Comparison of ENCODE assay signal across 8 mouse cellular contexts in the genomic region with DNA sequence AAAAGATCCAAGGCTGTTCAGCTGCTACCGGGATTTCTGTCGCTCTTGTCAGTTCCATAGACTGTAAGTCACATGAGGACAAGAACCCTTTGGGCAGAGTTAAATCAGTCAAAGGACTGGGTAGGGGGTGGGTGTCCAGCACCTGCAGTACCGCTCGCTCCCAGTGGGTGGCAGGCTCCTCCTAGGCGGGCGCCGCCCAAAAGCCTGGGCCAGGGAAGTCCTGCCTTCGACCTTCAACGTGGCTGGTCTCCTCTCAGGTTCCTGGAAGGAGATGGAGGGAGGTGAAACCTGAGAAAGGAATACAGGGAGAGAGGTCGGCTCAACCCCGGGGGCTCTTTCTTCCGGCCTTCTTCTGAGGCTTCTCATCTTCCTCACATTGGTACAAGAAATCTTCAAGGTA. TPM values are rescaled to one million over a fixed set of nuclear protein-coding genes. Genes with fewer than 3 reads are reported as not detected.
DNase-seq lines count a peak whose midpoint lies in the region; ATAC-seq and TF ChIP-seq lines count a peak whose summit lies in the region.

No protein-coding gene starts in this region.

- H3K27me3 ChIP-seq in heart, embryonic 13.5 days (replicated peaks), result peaks cover 17% of the 10 kb centered on the region
- peaks cover 6% of the 10 kb centered on the region; the same call in 1 of the 2 replicates for H3K27me3 ChIP-seq in liver, embryonic 14.5 days (ENCODE audit: control insufficient read depth, insufficient read depth, low read length)

- WGBS in heart, embryonic 13.5 days, result 3% methylated on average over 12 of the region's 12 CpGs
- 4% methylated on average over 12 of the region's 12 CpGs for WGBS in liver, embryonic 14.5 days (ENCODE audit: insufficient replicate concordance)
- 8% methylated on average over 12 of the region's 12 CpGs for WGBS in olfactory bulb, adult 2 months

- no peak overlapping the region for H3K9ac ChIP-seq in heart, embryonic 13.5 days
- no peak overlapping the region for H3K9ac ChIP-seq in liver, embryonic 14.5 days (replicated peaks)

- no peak; the same call in 1 of the 2 replicates for ATAC-seq in heart, embryonic 13.5 days (ENCODE audit: extremely low read depth, insufficient number of reproducible peaks, low FRiP score, low TSS enrichment)
- no peak for ATAC-seq in liver, embryonic 14.5 days (ENCODE audit: insufficient read depth)

- H3K4me3 ChIP-seq in bone marrow macrophage, adult 2 months (ENCODE audit: insufficient read depth, low read length), result no peak overlapping the region
- no peak overlapping the region for H3K4me3 ChIP-seq in heart, embryonic 13.5 days
- H3K4me3 ChIP-seq in liver, embryonic 14.5 days (ENCODE audit: insufficient read depth in 1 of 2, low read depth in 2 of 2, low read length in 2 of 2), result no peak overlapping the region
- H3K4me3 ChIP-seq in olfactory bulb, adult 2 months (ENCODE audit: insufficient read depth, low read depth, low read length), result no peak overlapping the region

- peak; percentile 72 for TF ChIP-seq CTCF in bone marrow macrophage, adult 2 months (IDR thresholded peaks at IDR 0.05; ENCODE audit: low read depth, low read length)
- TF ChIP-seq CTCF in liver, embryonic 14.5 days (IDR thresholded peaks at IDR 0.05; ENCODE audit: low read depth), result peak; percentile 97
- peak; percentile 96 for TF ChIP-seq CTCF in olfactory bulb, adult 2 months (IDR thresholded peaks at IDR 0.05; ENCODE audit: insufficient read depth, low read depth, low read length)

- no peak for TF ChIP-seq EP300 in liver, embryonic 14.5 days (IDR thresholded peaks at IDR 0.05; ENCODE audit: low read depth)

- no peak for TF ChIP-seq POLR2A in bone marrow macrophage, adult 2 months (IDR thresholded peaks at IDR 0.05; ENCODE audit: borderline replicate concordance, low read depth, low read length)
- no peak for TF ChIP-seq POLR2A in olfactory bulb, adult 2 months (IDR thresholded peaks at IDR 0.05; ENCODE audit: insufficient read depth, low read depth, low read length)

- no peaks in the 10 kb centered on the region for H3K4me1 ChIP-seq in bone marrow macrophage, adult 2 months (ENCODE audit: control insufficient read depth, insufficient read depth, low read length)
- H3K4me1 ChIP-seq in heart, embryonic 13.5 days, result no peaks in the 10 kb centered on the region
- no peaks in the 10 kb centered on the region for H3K4me1 ChIP-seq in liver, embryonic 14.5 days (replicated peaks; ENCODE audit: control insufficient read depth in 2 of 2, insufficient read depth in 2 of 2, low read length in 1 of 2)
- peaks cover 13% of the 10 kb centered on the region for H3K4me1 ChIP-seq in olfactory bulb, adult 2 months (ENCODE audit: control insufficient read depth, insufficient read depth, low read length)

- DNase-seq in CD8-positive naive resting alpha-beta T cell, adult 2 months (ENCODE audit: low read depth in 2 of 2, low spot score in 2 of 2), result peak; percentile 67 to 75
- DNase-seq in fibroblast of lung, adult 2 months (ENCODE audit: low read depth), result peak; percentile 46
- DNase-seq in kidney, postnatal 14 days, result peak; percentile 88
- no peak for DNase-seq in liver, embryonic 14.5 days (ENCODE audit: low read depth in 3 of 3, low spot score in 3 of 3)
- DNase-seq in thymus, adult 18-20 months, result peak; percentile 40 to 46

- no peaks in the 10 kb centered on the region for H3K36me3 ChIP-seq in heart, embryonic 13.5 days
- no peaks in the 10 kb centered on the region for H3K36me3 ChIP-seq in liver, embryonic 14.5 days (replicated peaks; ENCODE audit: control insufficient read depth, insufficient read depth, low read depth)

- H3K9me3 ChIP-seq in heart, embryonic 13.5 days, result no peaks in the 10 kb centered on the region
- no peaks in the 10 kb centered on the region for H3K9me3 ChIP-seq in liver, embryonic 14.5 days (ENCODE audit: control insufficient read depth, low read length)

- no peak overlapping the region for H3K27ac ChIP-seq in bone marrow macrophage, adult 2 months (ENCODE audit: insufficient read depth, low read depth, low read length)
- H3K27ac ChIP-seq in heart, embryonic 13.5 days (replicated peaks), result no peak overlapping the region
- H3K27ac ChIP-seq in liver, embryonic 14.5 days, result no peak overlapping the region
- no peak overlapping the region for H3K27ac ChIP-seq in olfactory bulb, adult 2 months (ENCODE audit: insufficient read depth, low read depth, low read length)

- H3K4me2 ChIP-seq in heart, embryonic 13.5 days, result peak overlapping the region; percentile 35
- H3K4me2 ChIP-seq in liver, embryonic 14.5 days (ENCODE audit: low read depth), result no peak overlapping the region

RNA-seq across cellular contexts. Expression of a gene that starts 10.1 kb away (rescaled TPM):
- 445 and 473 TPM in 2 replicates for polyA plus RNA-seq in bone marrow macrophage, adult 2 months (2012; ENCODE audit: insufficient read depth, insufficient read length, missing spikeins)
- 1,395 and 1,520 TPM in 2 replicates for polyA plus RNA-seq in heart, embryonic 13.5 days (2015; fragmentation: Nextera tagmentation; extraction: Ambion mirVana)
- 747 and 780 TPM in 2 replicates for polyA plus RNA-seq in liver, embryonic 14.5 days (2012; rRNA removed)
- polyA plus RNA-seq in liver, embryonic 14.5 days (2014; fragmentation: Nextera tagmentation; extraction: Ambion mirVana), result 731 and 761 TPM in 2 replicates
- not detected in 2 replicates for polyA plus RNA-seq in olfactory bulb, adult 2 months (2012; ENCODE audit: insufficient read depth, insufficient read length, low replicate concordance, missing spikeins)

RNA-seq across cellular contexts. Expression of a gene that starts 17.8 kb away (rescaled TPM):
- polyA plus RNA-seq in bone marrow macrophage, adult 2 months (2012; ENCODE audit: insufficient read depth, insufficient read length, missing spikeins), result 60.2 and 68.9 TPM in 2 replicates
- 40.2 and 42.4 TPM in 2 replicates for polyA plus RNA-seq in heart, embryonic 13.5 days (2015; fragmentation: Nextera tagmentation; extraction: Ambion mirVana)
- 11.0 and 15.4 TPM in 2 replicates for polyA plus RNA-seq in liver, embryonic 14.5 days (2012; rRNA removed)
- polyA plus RNA-seq in liver, embryonic 14.5 days (2014; fragmentation: Nextera tagmentation; extraction: Ambion mirVana), result 28.9 and 30.8 TPM in 2 replicates
- not detected in 2 replicates for polyA plus RNA-seq in olfactory bulb, adult 2 months (2012; ENCODE audit: insufficient read depth, insufficient read length, low replicate concordance, missing spikeins)

RNA-seq across cellular contexts. Expression of a gene that starts 17.9 kb away (rescaled TPM):
- polyA plus RNA-seq in bone marrow macrophage, adult 2 months (2012; ENCODE audit: insufficient read depth, insufficient read length, missing spikeins), result 28.8 and 31.4 TPM in 2 replicates
- polyA plus RNA-seq in heart, embryonic 13.5 days (2015; fragmentation: Nextera tagmentation; extraction: Ambion mirVana), result 22.0 and 22.8 TPM in 2 replicates
- 11.6 and 12.5 TPM in 2 replicates for polyA plus RNA-seq in liver, embryonic 14.5 days (2012; rRNA removed)
- 13.6 and 15.4 TPM in 2 replicates for polyA plus RNA-seq in liver, embryonic 14.5 days (2014; fragmentation: Nextera tagmentation; extraction: Ambion mirVana)
- not detected in 2 replicates for polyA plus RNA-seq in olfactory bulb, adult 2 months (2012; ENCODE audit: insufficient read depth, insufficient read length, low replicate concordance, missing spikeins)

RNA-seq across cellular contexts. Expression of a gene that starts 31.9 kb away (rescaled TPM):
- polyA plus RNA-seq in bone marrow macrophage, adult 2 months (2012; ENCODE audit: insufficient read depth, insufficient read length, missing spikeins), result 114 and 123 TPM in 2 replicates
- polyA plus RNA-seq in heart, embryonic 13.5 days (2015; fragmentation: Nextera tagmentation; extraction: Ambion mirVana), result 112 and 115 TPM in 2 replicates
- polyA plus RNA-seq in liver, embryonic 14.5 days (2012; rRNA removed), result 31.8 and 46.2 TPM in 2 replicates
- polyA plus RNA-seq in liver, embryonic 14.5 days (2014; fragmentation: Nextera tagmentation; extraction: Ambion mirVana), result 81.6 and 93.6 TPM in 2 replicates
- not detected in 2 replicates for polyA plus RNA-seq in olfactory bulb, adult 2 months (2012; ENCODE audit: insufficient read depth, insufficient read length, low replicate concordance, missing spikeins)

RNA-seq across cellular contexts. Expression of a gene that starts 58.1 kb away (rescaled TPM):
- 238 and 243 TPM in 2 replicates for polyA plus RNA-seq in bone marrow macrophage, adult 2 months (2012; ENCODE audit: insufficient read depth, insufficient read length, missing spikeins)
- polyA plus RNA-seq in heart, embryonic 13.5 days (2015; fragmentation: Nextera tagmentation; extraction: Ambion mirVana), result 1,196 and 1,415 TPM in 2 replicates
- 63.0 and 152 TPM in 2 replicates for polyA plus RNA-seq in liver, embryonic 14.5 days (2012; rRNA removed)
- 636 and 642 TPM in 2 replicates for polyA plus RNA-seq in liver, embryonic 14.5 days (2014; fragmentation: Nextera tagmentation; extraction: Ambion mirVana)
- polyA plus RNA-seq in olfactory bulb, adult 2 months (2012; ENCODE audit: insufficient read depth, insufficient read length, low replicate concordance, missing spikeins), result 797 TPM in 1 of 2 replicates, not detected in the other

Comparison
In these comparisons a context has a peak if more than half of its experiments do, and no peak if none do; other contexts are left out.
1. DNase-seq: peak in CD8-positive naive resting alpha-beta T cell, adult 2 months (2 of 2), fibroblast of lung, adult 2 months (single experiment), kidney, postnatal 14 days (single experiment) and thymus, adult 18-20 months (2 of 2); none in liver, embryonic 14.5 days (0 of 3).
2. RNA of a gene that starts 17.8 kb away (polyA plus RNA-seq): 60.2 to 68.9 TPM in bone marrow macrophage, adult 2 months, 40.2 to 42.4 TPM in heart, embryonic 13.5 days and 11.0 to 30.8 TPM in liver, embryonic 14.5 days; not detected in olfactory bulb, adult 2 months; every median in the first group is over 10 times any median in the second.
3. RNA of a gene that starts 17.9 kb away (polyA plus RNA-seq): 28.8 to 31.4 TPM in bone marrow macrophage, adult 2 months, 22.0 to 22.8 TPM in heart, embryonic 13.5 days and 11.6 to 15.4 TPM in liver, embryonic 14.5 days; not detected in olfactory bulb, adult 2 months; every median in the first group is over 10 times any median in the second.
4. Peak in every context shown above with its lines, with median percentiles within 50 percentile points of each other: CTCF ChIP-seq.